Mouse (Mus musculus) left cerebral cortex, postnatal 10 days (tissue): Measurements from ENCODE around the gene Arhgap10. TPM values are rescaled to one million over a fixed set of nuclear protein-coding genes. Genes with fewer than 3 reads are reported as not detected.

ENCODE experiments used
- DNase-seq, 2 experiments: peaks; one replicate each; pipeline ENCODE4 v3.0.0; 2021 to 2022; ENCODE audit warnings: low spot score in 2 of 2, mixed read lengths in 1 of 2; ENCODE audit errors: extremely low spot score in 1 of 2
- intact Hi-C: fragments of 180-260 bp; cut with DNase I; formaldehyde crosslinking; loops from one replicate; pipeline ENCODE4 v1.15.1; 2025
- total RNA-seq, 2 experiments: library from RNA; stranded (reverse); gene quantifications; 2 replicates each; pipeline ENCODE4 v1.2.3; 2021

Arhgap10 gene
- 10 to 100 TPM; 11.0 TPM for total RNA-seq

- intact Hi-C loops = loop anchor here (5.0 kb wide), 2 partner anchors 75 to 90 kb away; no protein-coding TSS in a partner anchor
These were observed at the start of gene Arhgap10 for GRCm38 (mm10) chr8:77517301-77518200. TSS of gene Arhgap10 (minus strand) at chr8:77517953.

GRCm38 (mm10) chr8:77561441-77561840, 43.7 kb upstream of the Arhgap10 start:
- intact Hi-C loops = no loop called here
- no peak for DNase-seq

More at GRCm38 (mm10) chr8:77517301-77518200, at the start of gene Arhgap10:
- DNase-seq = peak; percentile 23 to 88

DNA sequence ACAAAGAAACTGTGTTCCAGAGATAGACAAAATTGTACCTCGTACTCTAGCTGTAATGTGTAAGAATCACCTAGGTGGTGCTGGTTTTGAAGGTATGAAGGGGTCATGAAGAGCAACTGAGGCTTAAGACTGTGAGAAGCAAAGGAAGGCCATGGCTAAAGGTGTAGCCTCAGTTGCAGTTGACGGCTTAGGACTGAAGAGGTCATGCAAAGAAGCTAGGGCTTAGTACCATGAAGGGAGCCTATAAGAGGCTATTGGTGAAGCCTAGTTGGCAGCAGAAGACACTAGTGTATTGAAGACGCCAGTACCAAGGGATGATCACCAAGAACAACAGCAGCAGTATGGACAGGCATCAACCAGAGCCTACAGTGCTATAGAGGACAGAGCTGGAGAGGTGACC, 34.7 kb upstream of the Arhgap10 start:
- intact Hi-C loops = no loop called here
- no peak for DNase-seq

GRCm38 (mm10) chr8:77549881-77550580, 32.3 kb upstream of the Arhgap10 start:
- peak in 1 of 2 experiments; percentile 25 for DNase-seq
- intact Hi-C loops = no loop called here

GRCm38 (mm10) chr8:77549121-77549706, 31.5 kb upstream of the Arhgap10 start, which contains the start of gene Prmt9:
TSS of gene Prmt9 (plus strand) at chr8:77549397.
- intact Hi-C loops = no loop called here
- DNase-seq = peak; percentile 89 to 95

DNA sequence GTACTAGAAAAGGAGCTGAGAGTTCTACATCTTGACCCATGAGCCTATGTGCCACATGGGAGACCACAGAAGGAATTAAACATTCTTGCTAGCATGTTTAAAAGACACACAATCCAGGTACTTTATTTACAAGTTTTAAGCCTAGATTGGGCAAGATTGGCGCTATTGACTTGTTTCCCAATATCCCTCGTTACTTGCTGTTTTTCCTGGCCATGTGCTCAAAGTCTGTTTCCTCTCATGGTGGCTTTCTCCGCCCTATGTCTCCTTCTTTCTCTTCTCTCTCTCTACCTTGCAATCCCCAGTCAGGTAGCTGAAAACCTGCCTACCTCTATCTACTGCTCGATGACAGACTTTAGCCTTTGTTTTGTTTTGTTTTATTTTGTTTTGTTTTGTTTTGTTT, 27.9 kb upstream of the Arhgap10 start:
- DNase-seq = no peak
- intact Hi-C loops = no loop called here

DNA sequence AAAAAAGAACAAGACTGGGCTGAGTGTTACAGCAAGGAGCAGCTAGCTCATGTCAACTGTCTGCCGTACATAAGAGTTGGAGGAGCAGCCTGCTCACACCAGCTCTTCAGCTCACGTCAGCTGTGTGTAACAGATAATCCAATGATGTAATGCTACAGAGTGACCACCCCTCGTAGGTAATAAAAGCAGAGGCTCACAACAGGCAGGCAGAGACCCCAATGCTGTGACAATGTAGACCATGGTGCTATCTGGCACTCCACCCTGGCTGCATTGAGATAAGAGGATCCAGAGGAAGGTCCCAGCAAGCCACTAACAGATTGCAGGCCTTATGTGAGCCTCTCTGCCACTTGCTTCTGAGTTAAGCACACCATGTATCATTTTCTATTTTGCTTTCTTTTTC, 26.7 kb upstream of the Arhgap10 start:
- no peak for DNase-seq
- intact Hi-C loops = no loop called here

DNA sequence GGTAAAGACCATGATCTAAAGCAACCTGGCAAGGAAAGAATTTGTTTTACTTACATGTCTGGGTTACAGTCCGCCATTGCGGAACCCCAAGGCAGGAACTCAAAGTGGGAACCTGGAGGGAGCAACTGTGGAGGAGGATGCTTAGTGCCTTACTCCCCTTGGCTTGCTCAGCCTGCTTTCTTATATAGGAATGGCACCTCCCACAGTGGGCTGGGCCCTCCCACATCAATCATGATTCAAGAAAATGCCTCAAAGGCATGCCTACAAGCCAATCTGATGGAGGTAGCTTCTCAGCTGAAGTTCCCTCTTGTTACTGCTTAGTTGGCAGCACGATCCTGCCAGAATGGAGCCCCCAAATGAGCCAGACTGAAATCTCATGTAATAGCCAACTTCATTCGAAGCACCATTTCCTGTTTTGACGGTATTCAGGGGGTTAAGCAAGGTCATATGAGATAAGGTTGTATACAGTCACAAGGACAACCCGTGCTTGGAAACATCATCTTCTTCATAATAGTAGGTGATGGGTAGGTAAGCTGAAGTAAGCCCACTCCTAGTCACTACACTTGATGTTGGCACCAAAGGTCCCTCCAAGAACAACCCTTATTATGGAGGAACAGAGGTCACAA, 25.5 kb upstream of the Arhgap10 start:
- intact Hi-C loops = no loop called here
- DNase-seq = no peak

- DNase-seq = no peak
- intact Hi-C loops = no loop called here
These were observed 20.5 kb upstream of the Arhgap10 start for GRCm38 (mm10) chr8:77538256-77538655.

GRCm38 (mm10) chr8:77536821-77537220, 19.1 kb upstream of the Arhgap10 start:
- intact Hi-C loops = no loop called here
- no peak for DNase-seq

- intact Hi-C loops = loop anchor here (2.0 kb wide), 1 partner anchor 114 kb away; no protein-coding TSS in a partner anchor
These were observed 17.4 kb upstream of the Arhgap10 start for GRCm38 (mm10) chr8:77535026-77535595.

DNA sequence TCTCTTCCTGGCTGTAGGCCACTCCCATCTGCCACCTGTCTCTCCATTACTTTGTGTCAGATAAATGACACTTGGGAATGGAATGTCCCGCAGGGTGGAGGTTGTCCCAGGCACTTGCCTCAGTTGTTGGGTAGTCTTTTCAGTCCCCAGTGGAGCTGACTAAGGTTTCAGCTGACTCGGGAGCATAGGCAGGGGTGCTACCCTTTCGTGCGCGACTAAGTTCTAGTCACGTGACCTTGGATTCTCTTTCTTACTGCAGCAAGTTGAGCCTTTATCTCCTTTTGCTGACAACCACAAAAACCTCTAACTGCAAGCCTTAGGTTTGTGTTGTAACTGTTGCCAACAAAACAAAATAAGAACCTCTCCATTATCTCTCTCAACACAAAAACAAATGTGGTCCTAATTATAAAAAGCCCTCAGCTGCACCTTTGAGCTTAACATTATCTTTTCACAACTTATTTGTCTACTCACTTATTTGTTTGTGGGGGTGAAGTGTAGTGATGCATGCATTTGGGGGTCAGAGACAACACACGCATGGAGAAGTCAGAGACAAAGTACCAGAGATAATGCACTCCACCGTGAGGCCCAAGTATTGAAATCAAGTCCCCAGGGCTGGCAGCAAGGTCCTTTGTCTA, 16.7 kb upstream of the Arhgap10 start:
- intact Hi-C loops = loop anchor here (2.0 kb wide), 1 partner anchor 114 kb away; no protein-coding TSS in a partner anchor
- DNase-seq = no peak

More at GRCm38 (mm10) chr8:77535026-77535595, 17.4 kb upstream of the Arhgap10 start:
- peak in 1 of 2 experiments; percentile 40 for DNase-seq

DNA sequence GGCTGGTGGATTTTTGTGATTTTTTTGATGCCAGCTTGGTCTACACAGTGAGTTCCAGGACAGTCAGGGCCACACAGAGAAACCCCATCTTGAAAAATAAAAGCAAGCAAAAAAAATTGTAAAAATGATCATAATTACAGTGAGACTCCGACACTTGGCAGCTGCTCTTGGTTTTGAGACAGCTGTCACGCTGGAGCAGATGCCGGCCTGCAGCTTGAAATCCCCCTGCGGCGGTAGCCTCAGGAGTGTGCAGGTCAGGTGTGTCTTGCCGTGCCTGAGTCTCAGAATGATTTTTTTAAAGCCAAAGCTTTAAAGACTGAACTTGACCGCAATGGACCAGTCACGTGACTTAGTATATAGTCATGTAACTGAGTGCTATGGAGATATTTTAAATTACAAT, 8.4 kb upstream of the Arhgap10 start:
- intact Hi-C loops = no loop called here
- DNase-seq = no peak

DNA sequence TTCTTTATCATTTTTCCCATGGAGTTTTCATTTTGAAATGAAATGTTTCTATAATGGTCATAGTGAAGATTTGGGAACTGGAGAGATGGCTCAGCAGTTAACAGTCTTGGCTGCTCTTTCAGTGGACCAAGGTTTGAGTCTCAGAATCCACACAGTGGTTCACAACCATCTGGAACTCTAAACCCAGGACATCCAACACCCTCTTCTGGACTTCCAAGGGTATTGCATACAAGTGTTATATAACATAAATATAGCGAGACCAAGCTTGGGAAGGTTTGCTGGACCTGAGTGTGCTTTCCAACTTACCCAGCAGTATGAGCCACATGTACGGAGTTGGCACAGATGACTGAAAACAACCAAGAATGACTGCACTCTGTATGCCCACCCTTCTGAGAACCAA, 7.2 kb upstream of the Arhgap10 start:
- DNase-seq = no peak
- intact Hi-C loops = no loop called here

DNA sequence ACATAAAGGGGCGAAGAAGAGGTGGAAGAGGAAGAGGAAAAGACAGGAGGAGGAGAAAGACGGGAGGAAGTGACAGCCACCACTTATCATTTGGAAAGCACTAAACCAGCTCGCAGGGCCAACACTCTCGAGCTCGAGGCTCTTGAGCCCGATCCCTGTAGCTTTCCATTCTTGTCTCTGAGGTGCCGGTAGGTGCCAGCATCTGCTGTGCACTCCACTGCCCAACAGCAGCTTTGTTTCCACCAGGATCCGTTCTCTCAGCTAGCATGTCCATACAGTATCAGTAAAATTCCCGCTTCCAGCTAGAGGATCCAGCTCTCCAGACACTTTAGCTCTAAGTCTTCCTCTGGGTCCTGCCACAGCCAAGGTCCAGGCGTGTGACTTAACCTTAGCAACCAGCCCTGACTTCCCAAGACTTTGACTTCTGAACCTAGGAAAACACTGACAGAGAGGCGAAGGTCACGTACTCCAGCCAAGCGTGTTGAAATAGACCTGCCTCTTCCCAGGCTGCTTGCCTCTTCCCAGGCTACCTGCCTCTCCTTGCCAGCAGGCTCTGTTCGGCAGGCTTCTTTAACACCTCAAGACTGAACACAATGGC, 6.4 kb upstream of the Arhgap10 start:
- no peak for DNase-seq
- intact Hi-C loops = no loop called here

GRCm38 (mm10) chr8:77522984-77523383, 5.2 kb upstream of the Arhgap10 start:
- no peak for DNase-seq
- intact Hi-C loops = no loop called here

GRCm38 (mm10) chr8:77521028-77521785, 3.5 kb upstream of the Arhgap10 start:
- intact Hi-C loops = no loop called here
- no peak for DNase-seq
